Mouse (Mus musculus) CD4-positive, CD25-positive, alpha-beta regulatory T cell, adult 2 months (primary cell): ENCODE results near the gene Map4k3.
"Not testable (repeated sequence)": the region's sequence is repeated elsewhere in the genome, so short reads cannot be mapped to it uniquely, and the experiment has no call there.

ENCODE experiments used
- DNase-seq: peaks from one replicate; pipeline ENCODE4 v3.0.0-alpha.2; 2012; ENCODE audit warnings: low read depth, low spot score

Gene Map4k3

DNA sequence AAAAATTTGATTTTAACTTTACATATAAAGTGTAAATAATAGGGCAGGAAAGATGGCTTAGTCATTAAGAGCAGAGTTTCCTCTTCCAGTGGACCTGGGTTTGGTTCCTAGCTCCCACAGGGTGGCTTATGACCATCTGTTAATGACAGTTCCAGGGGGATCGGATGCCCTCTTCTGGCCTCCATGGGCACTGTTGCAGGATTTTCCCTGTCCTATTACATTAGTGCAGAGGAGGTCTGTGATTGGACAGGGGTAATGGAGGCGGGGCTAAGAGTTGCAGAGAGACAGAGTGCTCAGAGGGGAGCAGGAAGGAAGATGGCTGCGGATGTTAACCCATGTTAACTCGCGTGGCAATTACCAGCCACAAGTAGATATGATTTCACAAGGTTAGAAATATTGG is 95.4 kb downstream of the Map4k3 start:
- DNase-seq = no peak

- DNase-seq = no peak
These were observed 95.9 kb downstream of the Map4k3 start for GRCm38 (mm10) chr17:80632354-80632753.

DNA sequence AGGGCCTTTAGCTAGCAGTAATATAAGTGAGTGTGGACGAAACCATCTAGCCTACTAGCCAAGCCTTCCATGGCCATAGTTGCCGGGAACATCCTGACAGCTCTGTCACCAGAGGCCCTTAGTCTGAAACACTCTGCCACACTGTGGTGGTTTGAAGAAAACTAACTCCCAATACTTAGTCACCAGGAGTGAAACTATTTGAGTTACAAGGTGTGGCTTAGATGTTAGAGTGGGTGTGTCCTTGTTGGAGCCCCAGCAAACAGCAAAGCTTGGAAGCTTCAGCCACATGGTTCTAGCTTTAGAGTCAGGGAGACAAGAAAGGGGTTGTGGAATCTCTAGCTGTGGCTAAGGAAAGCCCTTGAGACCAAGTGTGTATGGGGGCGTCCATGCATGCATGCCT is 97.3 kb downstream of the Map4k3 start:
- DNase-seq = no peak

DNA sequence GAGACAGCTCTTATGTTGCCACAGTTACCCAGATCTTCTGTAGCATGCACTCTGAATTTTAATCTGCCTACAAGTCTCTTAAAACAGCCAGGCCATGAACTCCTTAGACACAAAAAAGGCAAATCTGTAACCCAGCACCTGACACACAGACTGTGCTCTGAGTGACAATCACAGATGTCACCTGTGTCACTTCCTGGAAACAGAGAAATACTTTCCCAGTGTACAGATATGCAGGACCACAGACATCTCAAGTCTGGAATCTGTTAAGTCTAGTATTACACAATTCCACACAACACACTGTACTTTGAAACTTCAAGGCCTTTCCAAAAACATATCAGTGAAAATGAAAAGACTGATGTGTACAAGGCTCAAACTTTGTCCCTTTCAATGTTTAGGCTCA is 103.3 kb downstream of the Map4k3 start:
- no peak for DNase-seq

DNA sequence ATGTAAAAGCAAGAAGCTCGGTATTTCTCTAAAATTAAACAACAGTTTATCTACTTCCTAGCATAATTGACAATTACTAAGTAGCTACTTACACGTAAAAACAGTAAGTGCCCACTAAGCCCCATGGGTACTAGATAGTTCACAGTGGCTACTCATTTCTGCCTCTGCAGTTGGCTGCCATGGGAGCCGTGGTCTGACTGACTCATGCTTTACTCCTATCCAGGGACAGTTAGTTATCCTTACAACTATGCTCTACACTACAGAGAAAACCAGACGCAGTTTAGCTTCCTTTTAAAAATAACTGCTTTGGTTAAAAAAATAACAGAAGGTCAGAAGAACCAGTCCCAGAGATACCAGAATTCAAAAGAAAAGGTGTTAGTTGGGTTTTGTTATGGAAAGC is 106.6 kb downstream of the Map4k3 start:
- no peak for DNase-seq

DNA sequence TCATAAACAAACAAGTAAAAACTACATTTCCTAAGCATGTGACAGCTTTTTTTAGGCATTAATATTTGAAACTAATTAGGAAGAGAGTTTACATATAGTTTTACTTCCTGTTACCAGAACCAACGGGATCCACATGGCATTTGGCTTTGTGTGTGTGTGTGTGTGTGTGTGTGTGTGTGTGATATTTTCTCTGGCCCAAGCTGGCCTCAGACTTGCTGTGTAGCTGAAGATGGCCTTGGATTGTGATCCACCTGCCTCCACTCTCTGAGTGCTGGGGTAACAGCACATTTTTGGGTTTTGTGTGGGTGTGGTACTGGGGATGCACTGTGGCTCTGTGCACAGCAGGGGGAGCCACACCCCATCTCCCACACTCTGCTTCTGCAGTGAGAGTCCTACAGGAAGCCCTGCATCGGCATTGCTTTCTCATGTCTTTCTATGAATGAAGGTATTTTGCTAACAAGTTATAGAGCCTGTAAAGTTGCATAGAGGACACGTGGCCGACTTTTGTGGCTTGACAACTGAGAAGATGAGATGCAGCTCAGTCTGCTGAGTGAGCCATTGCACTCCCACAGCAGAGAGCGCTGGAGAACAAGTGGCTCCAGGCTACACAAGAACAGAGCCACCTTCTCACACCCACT is 107.4 kb downstream of the Map4k3 start:
- DNase-seq = peak; percentile 79

DNA sequence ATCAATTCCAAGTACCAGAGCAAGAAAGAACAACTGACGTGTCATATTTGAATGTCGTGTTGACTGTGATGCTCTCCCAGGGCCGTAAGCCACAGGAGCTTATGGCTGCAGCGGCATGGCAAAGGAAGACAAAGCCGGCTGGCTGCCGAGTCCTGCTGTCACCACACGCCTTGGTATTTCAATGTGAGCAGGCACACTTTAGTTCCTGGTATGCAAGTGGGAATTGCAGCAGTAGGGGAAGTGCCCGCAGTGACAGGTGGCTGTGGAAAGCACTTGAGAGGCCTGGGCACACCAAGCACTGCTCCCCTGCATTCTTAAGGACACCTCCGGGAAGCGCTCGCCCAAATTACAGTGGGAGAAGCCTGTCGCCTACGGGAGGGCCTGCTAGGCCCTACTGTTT is 108.7 kb downstream of the Map4k3 start:
- DNase-seq = no peak

DNA sequence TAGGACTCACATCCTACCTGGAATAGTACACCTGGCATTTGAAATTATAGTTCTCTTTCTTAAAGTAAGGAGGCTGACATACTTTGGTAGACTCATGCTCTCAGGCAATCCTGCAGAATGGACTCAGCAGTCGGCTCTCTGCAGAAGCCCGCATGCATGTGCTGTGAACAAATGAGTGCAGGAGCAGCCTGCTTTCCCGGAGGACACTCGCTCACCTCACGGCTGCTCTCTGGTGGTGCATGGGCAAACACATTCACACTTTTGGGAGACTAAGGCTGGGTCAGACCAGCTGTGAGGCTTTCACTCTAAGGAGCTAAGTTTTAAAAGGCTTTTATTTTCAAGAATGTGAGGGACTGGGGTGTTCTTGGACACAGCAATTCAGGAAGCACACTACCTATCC is 109.4 kb downstream of the Map4k3 start:
- no peak for DNase-seq

DNA sequence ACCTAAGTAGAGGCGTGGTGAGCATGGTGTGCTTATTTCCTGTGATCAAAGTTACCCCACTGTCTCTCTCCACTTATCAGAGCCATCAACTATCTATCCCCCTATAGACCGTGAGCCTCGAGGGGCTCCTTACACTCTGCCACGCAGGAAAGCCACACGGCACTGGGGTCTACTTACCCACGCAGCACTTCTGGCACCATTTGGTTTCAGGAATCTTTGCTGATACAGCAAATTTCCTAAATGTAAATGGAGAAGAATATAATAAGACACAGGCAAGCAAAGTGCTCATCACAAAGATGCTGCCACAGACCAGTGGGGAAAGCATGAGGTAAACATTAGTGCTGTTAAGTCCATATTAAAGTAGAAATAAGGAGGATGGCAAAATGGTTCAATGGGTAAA is 124.5 kb downstream of the Map4k3 start:
- DNase-seq = no peak

DNA sequence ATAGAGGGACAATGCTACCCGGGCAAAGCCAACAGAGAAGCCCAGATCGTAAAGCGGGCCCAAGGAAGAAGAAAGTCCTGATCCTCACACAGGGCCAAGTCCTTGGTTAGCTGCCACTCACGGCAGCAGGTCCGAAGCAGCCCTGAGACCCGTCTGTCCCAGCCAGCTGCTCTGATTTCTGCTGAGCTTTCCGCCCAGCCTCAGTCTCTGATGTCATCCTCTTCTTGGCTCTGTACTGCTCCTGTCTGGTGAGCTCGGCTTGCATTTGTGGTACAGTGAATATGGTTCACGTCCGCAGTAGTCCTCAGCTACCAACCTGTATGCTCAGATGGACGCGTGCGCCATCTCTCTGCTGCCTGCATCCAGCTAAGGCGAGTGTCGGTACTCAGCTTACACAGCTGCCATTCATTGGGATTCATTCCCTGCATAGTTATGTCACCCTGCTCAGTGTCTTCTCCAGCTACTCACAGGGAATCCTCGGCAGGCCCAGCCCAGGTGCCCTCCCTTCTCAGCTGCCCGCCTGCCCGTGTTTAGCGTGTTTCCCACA is 125.1 kb downstream of the Map4k3 start:
- DNase-seq = no peak

DNA sequence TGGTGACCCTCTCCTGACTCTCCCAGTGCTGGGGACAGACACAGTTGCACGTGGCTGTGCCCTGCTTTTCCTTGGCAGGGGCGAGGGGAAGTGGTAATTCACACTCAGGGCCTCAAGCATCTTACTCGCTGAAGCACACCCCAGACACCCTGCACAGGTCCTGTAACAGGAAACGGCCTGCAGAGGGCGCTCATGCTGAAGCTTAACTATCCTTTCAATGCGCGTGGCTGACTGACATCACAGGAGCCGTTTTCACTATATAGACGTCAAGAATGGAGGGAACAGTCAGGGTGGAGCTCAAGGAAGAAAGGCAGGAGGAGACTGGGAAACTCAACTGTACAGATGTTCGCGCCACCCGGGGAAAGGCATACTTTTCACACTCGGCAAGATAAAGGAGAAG is 126.9 kb downstream of the Map4k3 start:
- DNase-seq = peak; percentile 52

DNA sequence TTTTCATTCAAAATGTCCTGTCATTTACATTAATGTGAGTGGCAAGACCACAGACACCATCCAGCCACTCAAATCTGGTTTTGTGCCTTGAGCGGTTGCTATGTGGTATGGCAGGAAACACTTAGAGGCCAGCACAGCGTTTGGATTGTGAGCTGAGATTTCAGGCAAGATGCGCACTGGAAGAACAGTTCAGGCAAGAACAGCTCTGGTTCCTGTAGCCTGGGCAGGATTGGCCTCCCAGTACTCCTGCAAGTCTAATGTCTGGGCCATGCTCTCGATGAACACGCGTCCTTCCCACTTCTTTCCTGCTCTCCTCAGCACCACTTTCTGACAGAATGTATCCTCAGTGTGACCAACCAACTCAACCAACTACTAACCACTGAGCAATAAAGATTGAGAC is 145.2 kb downstream of the Map4k3 start:
- DNase-seq = no peak

GRCm38 (mm10) chr17:80579901-80580300 is 148.4 kb downstream of the Map4k3 start:
- DNase-seq = no peak

DNA sequence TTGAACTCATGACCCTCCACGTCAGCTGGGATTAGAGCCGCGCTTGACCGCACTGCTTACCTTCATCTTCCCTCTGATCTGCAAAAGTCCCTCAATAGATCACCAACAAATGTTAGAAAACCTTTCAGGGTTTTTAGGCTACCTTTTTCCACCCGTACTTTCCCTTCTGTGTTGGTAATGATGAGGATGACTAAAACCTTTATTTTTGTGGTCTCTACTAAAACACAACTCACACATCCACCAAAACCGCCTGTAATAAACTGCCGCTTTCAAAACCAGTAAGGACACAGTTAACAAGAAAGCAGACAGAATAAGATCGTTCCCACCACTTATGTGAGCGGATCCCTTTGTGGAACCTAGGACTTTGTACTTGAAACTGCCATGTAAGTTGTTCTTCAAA is 149.2 kb downstream of the Map4k3 start:
- DNase-seq = no peak

- no peak for DNase-seq
These were observed 150.2 kb downstream of the Map4k3 start for GRCm38 (mm10) chr17:80578041-80578440.

DNA sequence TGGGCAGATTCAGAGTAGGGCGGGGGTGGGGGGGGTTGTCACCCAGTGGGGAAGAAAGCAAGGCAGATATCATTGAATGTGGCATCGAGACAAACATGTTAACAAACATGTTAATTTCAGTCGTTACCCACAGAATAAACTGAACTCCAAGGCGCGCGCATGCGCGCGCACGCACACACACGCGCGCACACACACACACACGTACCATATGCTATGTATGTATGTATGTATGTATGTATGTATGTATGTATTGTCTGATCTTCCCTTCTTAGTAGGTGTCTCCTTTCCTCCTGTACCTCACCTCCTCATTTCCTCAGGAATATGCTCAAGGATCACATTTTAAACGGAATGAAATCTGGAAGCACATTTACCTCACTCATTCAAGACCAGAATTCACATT is 150.6 kb downstream of the Map4k3 start, which contains the start of gene Cdkl4:
TSS of gene Cdkl4 (minus strand) at position 175 of the 400 bp plus-strand sequence.
- DNase-seq = no peak

- peak; percentile 63 for DNase-seq
These were observed 151.1 kb downstream of the Map4k3 start for GRCm38 (mm10) chr17:80577214-80577613.

- DNase-seq = no peak
These were observed 153.3 kb downstream of the Map4k3 start for GRCm38 (mm10) chr17:80575008-80575407.

DNA sequence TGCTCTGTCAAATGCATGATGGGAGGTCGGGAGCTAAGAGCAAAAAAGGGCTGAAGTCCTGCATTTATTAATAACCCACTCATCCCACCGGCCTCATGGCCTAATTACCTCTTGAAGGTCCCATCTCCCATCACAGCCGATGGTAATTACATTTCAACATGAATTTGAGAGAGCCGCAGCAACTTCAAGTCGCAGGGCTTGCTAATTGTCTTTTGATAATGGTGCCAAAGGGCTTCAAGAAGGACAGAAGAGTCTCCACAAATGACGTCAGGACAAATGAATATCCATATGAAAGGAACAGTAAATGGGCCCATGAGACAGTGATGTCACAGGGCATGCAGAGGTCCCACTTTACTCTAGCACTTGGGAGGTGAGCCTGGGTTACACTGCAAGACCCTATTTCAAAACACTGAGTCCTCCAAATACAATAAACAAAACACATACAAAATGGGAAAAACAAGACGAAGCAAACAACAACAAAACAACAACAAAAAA is 153.8 kb downstream of the Map4k3 start:
- no peak for DNase-seq

DNA sequence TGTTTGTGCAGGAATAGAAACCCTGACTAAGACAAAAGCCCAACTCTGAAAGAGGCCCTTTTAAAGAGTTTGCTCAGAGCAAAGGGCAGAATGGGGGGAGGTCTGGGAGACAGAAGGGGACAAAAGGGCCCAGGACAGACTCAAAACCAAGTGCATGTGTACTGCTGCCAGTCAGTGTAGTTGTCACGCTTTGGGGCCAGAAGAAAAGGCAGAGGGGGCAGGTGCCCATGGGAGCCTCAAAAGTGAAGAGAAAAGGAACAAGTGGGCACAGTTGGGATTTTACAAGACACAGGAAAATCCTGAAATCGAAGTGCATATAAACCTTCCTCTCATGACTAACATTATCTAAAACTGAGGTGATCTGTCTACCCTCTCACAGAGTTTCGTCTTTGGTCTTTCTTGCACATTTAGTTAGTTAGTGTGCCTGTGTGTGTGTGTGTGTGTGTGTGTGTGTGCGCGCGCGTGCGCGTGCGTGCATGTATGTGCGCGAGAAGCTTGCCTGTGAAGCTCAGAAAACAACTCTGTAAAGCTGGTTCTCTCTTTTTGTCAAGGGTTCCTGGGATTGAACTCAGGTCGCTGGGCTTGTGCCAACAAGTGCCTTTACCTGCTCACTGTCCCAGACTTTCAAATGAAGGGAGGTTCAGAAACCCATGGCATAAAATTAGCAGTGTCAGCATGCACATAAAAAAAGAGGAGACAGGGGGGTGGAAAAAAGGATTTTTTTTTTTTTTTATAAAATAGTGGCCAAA is 155.9 kb downstream of the Map4k3 start:
- no peak for DNase-seq

GRCm38 (mm10) chr17:80571460-80571859 is 156.8 kb downstream of the Map4k3 start:
- no peak for DNase-seq

GRCm38 (mm10) chr17:80569718-80570117 is 158.6 kb downstream of the Map4k3 start:
- DNase-seq = not testable (repeated sequence)
